Mouse (Mus musculus): ENCODE measurements around the gene Nudt16l1.

Nudt16l1 gene

DNA sequence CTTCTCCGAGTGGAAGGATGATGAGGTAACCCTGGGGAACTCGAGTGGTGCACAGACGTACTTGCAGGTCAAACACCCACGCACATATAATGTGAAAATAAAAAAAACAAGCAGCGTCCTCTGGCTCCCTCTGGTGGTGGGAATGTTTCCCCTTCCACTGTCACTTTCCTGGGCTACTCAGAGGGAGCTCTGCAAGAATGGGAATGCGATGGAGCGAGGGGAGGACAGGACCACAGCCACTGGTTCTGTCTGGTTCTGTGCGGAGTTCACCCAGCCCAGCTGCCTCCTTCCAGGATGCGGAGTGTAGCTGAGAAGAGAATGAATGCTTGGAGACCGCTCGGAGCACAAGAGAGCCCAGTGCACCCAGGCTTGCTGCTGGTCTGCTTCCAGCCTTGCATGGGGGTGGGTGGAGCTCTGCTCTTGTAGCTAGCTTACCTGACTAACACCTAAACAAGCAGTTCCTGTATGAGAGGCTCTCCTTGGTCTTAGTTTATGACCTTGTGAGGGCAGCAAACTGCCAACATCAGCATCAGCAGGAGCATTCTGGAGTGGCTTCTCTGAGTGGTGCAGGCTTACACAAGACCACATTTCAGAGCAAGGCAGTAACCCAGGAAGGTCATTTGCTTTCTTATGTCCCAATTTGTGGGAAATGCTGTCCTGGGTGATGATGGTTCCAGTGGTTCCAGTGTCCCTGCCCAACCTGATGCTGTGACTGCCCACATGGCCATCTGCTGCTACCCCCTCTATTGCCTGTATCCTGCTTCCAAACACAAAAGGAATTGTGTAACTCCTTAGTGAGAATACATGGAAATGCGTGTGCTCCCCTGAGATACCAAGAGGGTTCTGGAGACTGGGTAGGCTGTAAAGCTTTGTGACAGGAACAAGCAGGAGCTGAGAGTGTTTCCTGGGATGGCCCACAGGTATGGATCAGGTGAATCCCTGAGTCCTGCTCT, 24.5 kb upstream of the Nudt16l1 start:
- peak; percentile 73 for DNase-seq (ENCODE audit: low read depth, low spot score)

DNA sequence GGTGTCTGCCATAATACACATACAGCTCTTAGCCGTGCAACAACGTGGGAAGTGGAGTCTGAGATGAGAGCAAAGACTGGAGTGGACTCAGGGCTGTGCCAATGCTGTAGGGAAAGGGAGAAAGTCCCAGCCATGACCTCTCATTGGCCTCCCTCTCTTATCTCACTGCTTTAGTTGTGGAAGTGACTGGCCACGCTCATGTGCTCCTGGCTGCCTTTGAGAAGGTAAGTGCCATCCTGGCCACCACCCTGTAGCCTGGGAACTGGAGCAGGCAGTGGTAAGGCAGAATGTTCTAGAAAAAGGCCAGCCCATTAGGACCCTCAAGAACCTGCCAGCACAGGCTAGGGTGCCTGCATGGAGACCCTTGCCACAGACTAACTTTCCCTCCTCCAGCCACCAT, 22.6 kb upstream of the Nudt16l1 start:
- DNase-seq (ENCODE audit: low read depth, low spot score) = no peak

DNA sequence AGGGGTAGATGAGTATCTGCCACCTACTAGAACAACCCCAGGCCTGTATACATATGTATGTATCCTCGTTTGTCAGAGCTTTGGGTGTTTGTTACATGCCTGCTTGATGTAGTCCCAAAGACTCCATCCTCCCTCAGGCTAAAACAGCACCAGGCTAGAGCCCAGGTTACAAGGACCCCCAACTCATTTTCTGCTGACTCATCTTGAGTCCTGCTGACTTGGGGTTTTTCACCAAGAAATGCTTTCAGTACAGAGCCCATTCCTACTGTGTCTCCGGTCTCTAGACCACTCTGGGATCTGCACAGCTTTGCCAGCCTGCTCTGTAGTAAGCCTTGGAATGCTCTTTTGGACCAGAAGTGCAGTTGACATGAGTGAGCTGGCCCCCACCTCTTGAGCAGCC, 22.0 kb upstream of the Nudt16l1 start:
- no peak for DNase-seq (ENCODE audit: low read depth, low spot score)

DNA sequence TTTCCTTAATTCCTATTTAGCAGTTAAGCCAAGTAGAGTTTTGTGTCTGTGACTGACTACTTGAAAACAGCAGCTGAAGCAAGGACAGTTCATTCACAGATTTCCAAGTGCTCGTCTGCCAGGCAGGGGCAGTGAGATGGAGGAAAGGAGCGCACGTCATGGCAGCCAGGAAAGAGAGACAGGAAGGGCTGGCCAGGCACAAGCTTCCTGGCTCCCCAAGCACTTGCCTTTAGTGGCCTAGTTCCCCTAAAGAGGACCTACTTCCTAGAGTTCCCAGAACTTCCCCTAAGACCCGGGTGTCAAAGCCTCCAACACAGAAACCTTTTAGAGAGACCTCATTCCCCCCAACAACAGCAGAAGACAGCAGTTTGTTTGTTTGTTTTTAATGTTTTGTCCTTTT, 18.0 kb upstream of the Nudt16l1 start:
- DNase-seq (ENCODE audit: low read depth, low spot score) = no peak

DNA sequence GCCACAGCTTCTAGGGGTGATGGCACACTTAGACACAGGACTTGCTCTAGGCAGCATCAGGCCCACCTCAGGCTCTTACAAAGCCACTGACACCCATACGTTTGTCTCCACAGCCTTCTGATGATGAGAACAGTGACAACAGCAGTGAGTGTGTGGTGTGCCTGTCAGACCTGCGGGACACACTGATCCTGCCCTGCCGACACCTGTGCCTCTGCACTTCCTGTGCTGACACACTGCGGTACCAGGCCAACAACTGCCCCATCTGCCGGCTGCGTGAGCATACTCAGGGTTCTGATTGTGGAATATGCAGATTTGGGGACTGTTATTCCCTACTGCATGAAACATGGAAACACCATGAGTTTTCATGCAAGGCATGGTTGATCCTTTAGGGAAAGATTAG, 16.1 kb upstream of the Nudt16l1 start:
- no peak for DNase-seq (ENCODE audit: low read depth, low spot score)

DNA sequence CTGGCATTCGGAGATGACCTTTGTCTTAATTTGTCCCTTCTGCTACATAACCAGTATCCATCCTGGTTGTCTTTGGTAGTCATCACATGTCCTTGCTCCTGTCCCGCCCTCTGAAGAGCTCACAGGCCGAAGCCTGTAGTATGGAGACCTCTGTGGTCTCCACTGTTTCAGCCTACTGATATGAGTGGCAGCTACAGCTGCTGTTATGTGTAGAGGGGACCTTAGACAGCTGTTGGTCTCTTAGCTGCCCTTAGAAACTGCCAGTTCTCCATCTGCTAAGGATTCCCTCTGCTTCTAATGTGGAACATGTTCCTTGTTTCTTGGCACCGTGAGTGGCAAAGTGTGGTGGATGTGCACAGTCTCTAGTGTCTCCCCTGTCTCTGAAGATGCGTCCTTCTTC, 14.6 kb upstream of the Nudt16l1 start:
- no peak for DNase-seq (ENCODE audit: low read depth, low spot score)

DNA sequence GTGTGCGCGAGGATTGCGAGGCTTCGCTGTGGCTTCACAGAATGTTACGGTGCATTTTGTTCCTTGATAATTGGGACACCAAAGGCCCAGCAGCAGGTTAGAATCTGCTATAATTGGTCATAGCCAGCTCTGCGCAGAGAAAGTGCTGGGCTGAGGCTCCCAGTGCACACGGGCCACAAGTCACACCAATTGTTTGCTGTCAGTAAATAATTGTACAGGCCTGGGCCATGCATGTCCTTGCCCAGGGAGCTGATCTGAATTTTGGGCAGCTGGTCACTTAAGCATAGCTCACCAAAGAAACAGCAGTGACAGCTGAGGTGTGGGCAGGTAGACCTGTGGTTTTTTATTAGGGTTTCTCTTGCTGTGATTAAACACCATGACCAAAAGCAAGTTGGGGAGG, 10.6 kb upstream of the Nudt16l1 start:
- no peak for DNase-seq (ENCODE audit: low read depth, low spot score)

DNA sequence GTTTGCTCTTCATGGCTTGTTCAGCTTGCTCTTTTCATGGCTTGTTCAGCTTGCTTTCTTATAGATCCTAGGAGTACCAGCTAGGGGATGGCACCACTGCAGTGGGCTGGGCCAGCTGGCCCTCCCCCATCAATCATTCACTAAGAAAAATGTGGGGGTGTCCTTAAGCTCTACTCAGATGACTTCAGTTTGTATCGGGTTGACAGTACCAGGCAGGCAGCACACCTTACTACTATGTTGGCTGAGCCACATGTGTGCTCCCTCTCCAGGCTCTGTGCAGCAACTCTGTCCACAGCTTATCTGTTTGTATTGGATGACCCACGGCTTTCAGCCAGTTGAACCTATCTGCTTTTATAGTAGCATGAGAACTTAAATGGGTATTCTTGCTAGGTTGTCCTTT, 10.1 kb upstream of the Nudt16l1 start:
- no peak for DNase-seq (ENCODE audit: low read depth, low spot score)

DNA sequence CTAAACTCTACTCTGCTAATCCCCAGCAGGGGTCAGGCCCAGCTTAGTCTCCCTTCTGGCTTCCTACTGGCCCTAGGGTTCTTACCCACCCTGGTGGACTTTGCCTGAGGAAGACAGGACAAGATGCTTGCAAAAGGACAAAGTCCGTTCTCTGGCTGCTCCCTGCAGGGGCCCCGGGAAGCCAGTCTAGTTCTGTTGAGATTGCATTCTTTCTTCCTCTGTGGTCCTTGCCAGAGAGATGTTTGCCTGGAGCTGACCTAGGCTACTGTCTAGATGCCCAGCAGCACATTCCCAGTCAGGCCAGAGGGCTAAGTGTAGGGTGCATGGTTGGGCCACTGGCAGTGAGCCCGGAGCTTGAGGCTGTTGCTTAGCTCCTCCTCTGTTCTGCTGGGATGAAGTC, 6.1 kb upstream of the Nudt16l1 start:
- no peak for DNase-seq (ENCODE audit: low read depth, low spot score)

DNA sequence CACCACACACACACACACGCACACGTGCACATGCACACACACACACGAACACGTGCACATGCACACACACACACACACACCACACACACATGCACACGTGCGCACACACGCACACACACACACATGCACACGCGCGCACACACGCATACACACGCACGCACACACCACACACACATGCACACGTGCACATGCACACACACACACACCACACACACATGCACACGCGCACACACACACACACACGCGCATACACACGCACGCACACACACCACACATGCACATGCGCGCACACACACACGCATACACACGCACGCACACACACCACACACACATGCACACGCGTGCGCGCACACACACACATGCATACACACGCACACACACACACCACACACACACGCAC, 3.1 kb upstream of the Nudt16l1 start:
- no peak for DNase-seq (ENCODE audit: low read depth, low spot score)

DNA sequence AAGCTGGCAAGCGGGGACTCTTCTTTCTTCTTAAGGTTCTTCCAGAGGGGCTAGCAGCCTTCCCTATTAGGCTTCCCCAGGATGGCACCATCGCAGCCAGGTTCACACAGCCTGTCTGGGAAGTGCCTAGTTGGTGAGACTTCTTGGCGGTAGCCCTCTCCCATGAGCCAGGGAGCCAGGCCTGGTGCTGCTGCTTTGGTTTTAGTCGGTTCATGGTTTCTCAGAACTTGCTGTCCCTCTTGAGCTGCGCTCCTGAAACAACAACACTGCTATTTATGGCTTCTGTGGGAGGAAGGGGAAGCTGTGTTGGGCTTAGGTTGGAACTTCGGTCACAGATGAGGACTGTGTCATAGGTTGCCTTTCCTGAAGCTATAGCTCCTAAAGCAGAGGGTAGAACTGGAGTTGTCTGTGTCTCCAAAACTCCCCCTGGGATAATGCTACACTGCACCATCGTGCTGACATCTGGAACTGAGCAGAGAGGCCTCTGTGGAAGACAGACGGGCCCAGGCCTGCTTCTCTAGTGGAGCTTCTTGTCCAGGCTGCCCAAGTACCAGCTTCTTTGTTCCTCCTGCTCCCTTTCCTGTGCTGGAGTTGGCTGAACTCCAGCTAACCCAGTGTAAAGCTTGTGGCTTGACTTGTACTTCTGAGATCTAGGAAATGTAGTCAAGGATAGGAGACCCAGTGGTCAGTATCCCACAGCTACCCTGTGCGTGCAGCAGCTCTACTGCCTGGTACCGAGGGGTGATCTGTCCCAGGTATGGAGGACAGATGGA, 2.4 kb upstream of the Nudt16l1 start:
- DNase-seq (ENCODE audit: low read depth, low spot score) = no peak

DNA sequence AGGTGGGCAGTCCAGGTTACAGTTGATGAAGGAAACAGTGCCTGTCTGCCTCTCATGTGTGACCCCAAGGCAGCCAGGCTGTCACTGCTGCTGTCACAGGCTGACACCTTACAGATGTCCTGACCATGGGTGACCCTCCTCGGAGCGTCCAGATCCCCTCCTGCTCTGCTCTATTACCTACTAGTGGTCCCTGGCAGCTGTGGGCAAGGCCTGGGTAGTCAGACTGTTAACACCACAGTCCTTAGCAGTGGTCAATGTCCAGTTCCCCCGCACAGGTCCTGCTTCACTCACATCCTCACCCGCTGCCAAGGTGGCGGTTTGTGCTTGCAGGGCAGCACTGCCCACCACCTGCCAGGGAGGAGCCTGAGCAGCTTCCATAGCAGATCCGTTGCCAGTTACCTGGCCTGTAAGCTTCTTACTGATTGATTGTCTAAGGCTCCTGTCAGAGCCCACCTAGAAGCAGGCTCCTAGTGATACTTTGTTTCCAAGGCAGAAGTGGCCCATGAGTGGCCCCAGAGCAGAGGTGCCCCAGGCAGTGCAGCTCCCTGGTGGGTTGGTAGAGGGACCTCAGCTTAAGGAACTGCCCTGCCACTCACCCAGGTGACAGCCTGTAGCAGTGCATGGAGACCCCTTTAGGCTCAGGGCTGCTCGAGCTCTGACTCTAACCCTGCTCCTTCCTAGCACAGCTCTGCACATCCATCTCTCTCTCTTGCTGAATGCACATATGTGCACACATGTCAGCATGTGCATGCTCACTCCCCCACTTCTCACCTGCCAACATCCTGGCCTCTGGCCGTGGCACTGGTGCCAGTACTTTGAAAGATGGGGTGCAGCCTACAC, 990 bp upstream of the Nudt16l1 start:
- DNase-seq (ENCODE audit: low read depth, low spot score) = no peak

DNA sequence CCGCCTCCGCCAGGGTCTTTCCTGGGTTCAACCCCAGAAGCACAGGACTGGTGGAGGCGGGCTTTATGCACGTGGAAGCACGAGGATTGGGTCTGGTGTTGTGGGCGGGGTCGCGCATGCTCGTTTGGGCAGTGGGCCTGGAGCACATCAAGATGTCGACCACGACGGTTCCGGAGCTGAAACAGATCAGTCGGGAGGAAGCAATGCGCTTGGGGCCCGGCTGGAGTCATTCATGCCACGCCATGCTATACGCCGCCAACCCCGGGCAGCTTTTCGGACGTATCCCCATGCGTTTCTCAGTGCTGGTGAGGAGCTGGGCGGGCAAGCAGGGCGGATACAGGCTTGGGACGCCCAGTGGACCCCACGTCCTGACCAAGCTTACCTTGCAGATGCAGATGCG, 428 bp downstream of the Nudt16l1 start:
- DNase-seq (ENCODE audit: low read depth, low spot score) = peak; percentile 89

DNA sequence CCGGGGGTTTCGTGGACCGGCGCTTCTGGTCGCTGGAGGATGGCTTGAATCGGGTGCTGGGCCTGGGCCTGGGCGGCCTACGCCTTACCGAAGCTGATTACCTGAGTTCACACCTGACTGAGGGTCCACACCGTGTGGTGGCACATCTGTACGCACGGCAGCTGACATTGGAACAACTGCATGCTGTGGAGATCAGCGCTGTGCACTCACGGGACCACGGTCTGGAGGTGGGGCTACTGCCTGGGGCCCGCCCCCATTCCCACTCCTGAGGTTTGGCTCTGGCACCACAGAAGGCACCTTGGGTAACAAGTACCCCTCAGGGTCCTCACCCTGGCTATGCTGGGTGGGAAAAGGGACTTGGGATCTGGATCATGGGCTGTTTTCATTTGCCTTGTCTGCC, 851 bp downstream of the Nudt16l1 start:
- DNase-seq (ENCODE audit: low read depth, low spot score) = no peak

DNA sequence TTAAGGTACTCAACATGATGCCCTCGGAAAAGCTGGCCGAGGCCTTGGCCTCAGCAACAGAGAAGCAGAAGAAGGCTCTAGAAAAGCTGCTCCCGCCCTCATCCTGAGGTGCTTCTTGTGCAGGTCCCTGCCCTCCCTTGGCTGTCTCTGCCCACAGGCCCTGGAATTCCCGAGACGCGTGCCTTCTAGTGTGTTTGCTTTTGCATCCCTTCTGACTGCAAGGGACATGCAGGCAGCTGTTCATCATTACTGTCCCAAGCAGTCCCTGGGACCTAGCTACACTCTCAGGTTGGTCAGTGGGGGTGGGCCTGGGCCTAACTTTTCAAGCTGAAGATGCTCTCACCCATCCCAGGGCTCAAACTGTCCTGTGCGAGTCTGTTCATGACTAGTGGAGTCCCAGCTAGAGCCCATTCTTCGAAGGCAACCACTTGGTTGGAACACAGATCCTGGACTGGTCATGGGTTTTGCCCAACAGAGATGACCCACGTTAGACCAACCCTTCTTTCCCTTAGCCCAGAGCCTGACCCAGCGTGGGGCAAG, 1.8 kb downstream of the Nudt16l1 start:
- DNase-seq (ENCODE audit: low read depth, low spot score) = no peak

DNA sequence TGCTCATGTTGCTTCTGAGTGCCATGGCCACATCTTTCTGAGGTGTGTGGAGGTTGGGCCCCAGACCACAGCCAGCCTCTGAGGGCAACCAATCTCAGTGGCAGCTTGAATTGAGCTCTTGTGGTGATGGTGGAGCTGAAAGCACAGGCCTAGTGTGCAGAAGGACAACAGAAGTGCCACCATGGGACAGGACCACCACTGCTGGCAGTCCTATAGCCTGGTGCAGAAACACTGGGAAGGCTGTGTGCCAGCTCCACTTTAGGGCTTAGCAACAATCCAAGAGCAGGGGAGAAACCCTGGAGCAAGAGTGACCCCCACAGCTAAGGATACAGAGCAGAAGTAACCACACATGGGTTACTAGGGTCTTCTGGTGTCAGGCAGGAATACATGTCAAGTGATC, 2.5 kb downstream of the Nudt16l1 start:
- DNase-seq (ENCODE audit: low read depth, low spot score) = no peak

DNA sequence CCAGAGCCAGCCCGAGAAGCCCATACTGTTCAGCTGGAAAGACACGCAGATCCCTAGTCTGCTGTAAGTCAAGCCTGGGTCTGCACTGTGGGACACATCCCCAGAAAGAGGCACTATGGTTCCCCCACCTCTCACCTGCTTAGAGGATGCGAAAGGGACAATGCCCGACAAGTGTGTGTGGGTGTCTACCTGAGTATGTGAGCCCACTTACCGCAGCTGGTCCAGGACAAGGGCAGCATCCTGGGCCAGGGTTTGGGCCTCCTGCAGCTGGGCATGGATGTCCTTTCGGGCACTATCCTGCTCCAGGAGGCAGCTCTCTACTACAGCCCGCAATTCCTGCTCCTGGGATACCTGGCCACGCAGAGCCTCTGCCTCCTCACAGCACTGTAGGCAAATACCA, 4.3 kb downstream of the Nudt16l1 start:
- no peak for DNase-seq (ENCODE audit: low read depth, low spot score)

DNA sequence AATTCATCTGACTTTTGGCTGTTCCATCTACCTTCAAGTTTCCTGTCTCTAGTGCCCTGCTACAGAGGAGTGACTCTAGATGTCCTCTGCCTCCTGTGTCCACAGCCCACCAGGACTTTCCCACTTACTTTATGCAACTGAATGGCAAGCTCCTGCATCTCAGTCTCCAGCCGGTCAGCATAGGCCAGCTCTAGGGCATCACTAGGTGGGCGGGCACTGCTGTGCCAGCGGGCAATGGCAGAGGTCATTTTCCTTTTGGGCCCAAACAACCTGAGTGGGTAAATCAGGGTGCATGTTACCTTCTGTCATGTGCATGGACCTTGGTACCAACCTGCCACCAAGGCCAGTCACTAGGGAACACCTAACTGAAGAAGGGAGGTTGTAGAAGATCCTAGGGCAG, 4.9 kb downstream of the Nudt16l1 start:
- no peak for DNase-seq (ENCODE audit: low read depth, low spot score)

DNA sequence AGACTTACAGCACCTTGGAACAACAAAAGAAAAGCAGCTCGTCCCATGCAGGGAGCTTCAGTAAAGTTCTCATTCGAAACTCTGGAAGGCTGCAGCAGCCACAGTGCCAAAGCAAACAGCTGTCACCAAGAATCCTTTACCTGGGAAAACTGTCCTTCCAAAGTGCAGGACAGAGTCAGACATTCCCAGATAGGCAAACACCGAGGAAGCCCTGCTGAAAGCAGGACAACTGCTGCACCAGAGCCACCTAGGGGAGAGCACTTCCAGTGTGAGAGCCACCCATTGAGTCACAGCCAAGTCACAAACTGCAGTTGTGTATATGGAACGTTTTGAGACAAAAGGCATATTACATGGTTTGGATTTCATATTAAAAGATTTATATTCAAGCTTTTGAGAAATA, 6.9 kb downstream of the Nudt16l1 start:
- DNase-seq (ENCODE audit: low read depth, low spot score) = no peak

DNA sequence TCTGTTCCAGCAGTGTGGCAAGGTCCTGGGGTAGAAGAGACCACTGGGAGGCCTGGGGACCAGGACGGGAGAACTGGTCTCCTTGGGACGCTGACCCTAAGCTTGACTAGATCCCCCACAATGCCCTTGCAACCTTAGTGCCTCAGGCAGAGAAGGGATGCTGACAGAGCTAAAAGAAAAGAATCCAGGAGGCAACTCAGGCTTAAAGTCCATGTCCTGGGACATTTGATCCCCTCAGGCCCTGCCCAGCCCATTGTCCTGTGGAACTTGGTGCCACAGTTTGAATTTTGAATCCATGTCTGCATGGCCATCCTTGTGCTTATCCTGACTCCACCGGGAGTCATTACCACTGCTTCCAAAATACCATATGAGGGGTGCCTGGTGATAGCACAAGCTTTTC, 7.6 kb downstream of the Nudt16l1 start:
- DNase-seq (ENCODE audit: low read depth, low spot score) = no peak

DNA sequence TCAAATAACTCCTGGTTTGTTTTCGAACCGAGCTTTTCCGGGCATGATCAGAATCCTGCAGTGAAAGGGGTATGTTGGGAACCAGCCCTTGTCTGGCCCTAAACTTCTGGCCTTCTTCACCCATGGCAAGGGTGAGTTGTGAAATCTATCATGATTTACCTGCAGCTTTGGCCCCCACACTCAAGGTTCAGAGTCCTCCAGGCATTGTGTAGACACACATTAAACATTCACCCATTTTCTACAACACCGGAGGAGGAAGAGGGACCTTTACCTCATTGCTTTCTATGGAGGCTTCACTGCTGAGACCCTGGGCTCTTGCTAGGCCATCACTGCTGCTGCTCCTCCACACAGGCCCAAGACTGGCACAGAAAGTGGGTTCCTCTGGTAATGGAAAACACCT, 8.8 kb downstream of the Nudt16l1 start:
- no peak for DNase-seq (ENCODE audit: low read depth, low spot score)

DNA sequence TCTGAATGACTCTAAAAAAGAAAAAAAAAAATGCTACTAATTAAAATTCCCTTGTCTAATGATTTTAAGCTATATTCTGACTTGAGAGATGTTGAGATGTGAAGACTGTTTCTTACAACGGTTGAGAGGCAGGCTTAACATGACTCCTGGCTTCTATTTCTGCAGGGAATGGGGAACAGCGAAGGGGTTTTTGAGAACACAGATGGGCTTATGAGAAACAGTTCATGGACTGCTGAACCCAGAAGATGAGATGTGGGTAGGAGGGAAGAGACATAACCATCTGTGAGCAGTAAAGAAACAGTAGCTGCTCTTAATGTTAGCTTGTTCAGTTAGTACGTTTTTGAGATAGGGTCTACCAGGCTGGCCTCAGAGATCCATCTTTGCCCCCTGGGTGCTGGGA, 18.0 kb downstream of the Nudt16l1 start:
- no peak for DNase-seq (ENCODE audit: low read depth, low spot score)

All from skeletal muscle tissue, adult 2 months (tissue).